Mouse (Mus musculus) MEL (cell line): ENCODE data around the gene Nrxn2. TPM values are rescaled to one million over a fixed set of nuclear protein-coding genes. Genes with fewer than 3 reads are reported as not detected.

ENCODE experiments used
- DNase-seq: peaks from one replicate; pipeline ENCODE4 v3.0.0; 2011; ENCODE audit warnings: low read depth, low spot score
- H3K27ac ChIP-seq: 2 replicates; pipeline ENCODE4 v1.5.1; 2012; ENCODE audit warnings: low read depth, mild to moderate bottlenecking, control low read depth, low read length, moderate library complexity; ENCODE audit not compliant: control insufficient read depth
- H3K27me3 ChIP-seq, 2 experiments: fragments of 150-350 bp in 1 of 2; sonication (generic) in 1 of 2; 2 replicates each; pipeline ENCODE4 v1.6.1; 2012; ENCODE audit warnings: low read length in 2 of 2, mild to moderate bottlenecking in 2 of 2, improper control_type of control experiment in 1 of 2, moderate library complexity in 1 of 2; ENCODE audit not compliant: insufficient read depth in 2 of 2, control insufficient read depth in 1 of 2
- H3K36me3 ChIP-seq, 2 experiments: 2 replicates each; pipeline ENCODE4 v1.6.1; 2012 to 2014; ENCODE audit warnings: low read length in 2 of 2, improper control_type of control experiment in 1 of 2, inconsistent platforms in 1 of 2, mild to moderate bottlenecking in 1 of 2; ENCODE audit not compliant: insufficient read depth in 2 of 2, control insufficient read depth in 1 of 2
- H3K4me1 ChIP-seq, 2 experiments: fragments of 150-350 bp in 1 of 2; sonication (generic) in 1 of 2; 2 replicates each; pipeline ENCODE4 v1.6.1; 2012; ENCODE audit warnings: low read length in 2 of 2, improper control_type of control experiment in 1 of 2, mild to moderate bottlenecking in 1 of 2; ENCODE audit not compliant: insufficient read depth in 2 of 2, control insufficient read depth in 1 of 2
- H3K4me3 ChIP-seq, 2 experiments: fragments of 150-350 bp in 1 of 2; sonication (generic) in 1 of 2; 2 replicates each; pipeline ENCODE4 v1.5.1; 2012; ENCODE audit warnings: low read depth in 2 of 2, low read length in 2 of 2, mild to moderate bottlenecking in 2 of 2, moderate library complexity in 2 of 2, control low read depth in 1 of 2, improper control_type of control experiment in 1 of 2; ENCODE audit not compliant: control insufficient read depth in 1 of 2, insufficient read depth in 1 of 2
- H3K79me2 ChIP-seq: 2 replicates; pipeline ENCODE4 v1.6.1; 2012; ENCODE audit warnings: mild to moderate bottlenecking, low read length, moderate library complexity; ENCODE audit not compliant: control insufficient read depth, poor library complexity, insufficient read depth
- H3K9ac ChIP-seq: 2 replicates; pipeline ENCODE4 v1.6.1; 2012; ENCODE audit warnings: low read depth, mild to moderate bottlenecking, control low read depth, low read length, moderate library complexity; ENCODE audit not compliant: control insufficient read depth, poor library complexity, severe bottlenecking
- H3K9me3 ChIP-seq: fragments of 150-350 bp; sonication (generic); replicated peaks from 2 replicates; pipeline ENCODE4 v1.6.1; 2012; ENCODE audit warnings: mild to moderate bottlenecking, low read length, improper control_type of control experiment, moderate library complexity; ENCODE audit not compliant: insufficient read depth
- BHLHE40 ChIP-seq: IDR thresholded peaks from 2 replicates; pipeline ENCODE4 v1.6.1; 2012; ENCODE audit warnings: low read depth, mild to moderate bottlenecking, inconsistent platforms, low read length, improper control_type of control experiment, borderline replicate concordance
- CHD1 ChIP-seq: IDR thresholded peaks from 2 replicates; pipeline ENCODE4 v1.6.1; 2012; ENCODE audit warnings: low read depth, mild to moderate bottlenecking, inconsistent platforms, low read length, improper control_type of control experiment
- CHD2 ChIP-seq: IDR thresholded peaks from 2 replicates; pipeline ENCODE4 v1.6.1; 2011; ENCODE audit warnings: low read length, improper control_type of control experiment
- CTCF ChIP-seq, 3 experiments: IDR thresholded peaks in 2 of 3; conservative IDR thresholded peaks in 1 of 3; 2 replicates each; pipeline ENCODE4 v1.5.1; 2011 to 2012; ENCODE audit warnings: low read length in 3 of 3, low read depth in 2 of 3, mild to moderate bottlenecking in 2 of 3, improper control_type of control experiment in 1 of 3, inconsistent platforms in 1 of 3, mixed read lengths in 1 of 3, moderate library complexity in 1 of 3; ENCODE audit not compliant: control insufficient read depth in 1 of 3, insufficient read depth in 1 of 3, poor library complexity in 1 of 3, severe bottlenecking in 1 of 3
- E2F4 ChIP-seq: IDR thresholded peaks from 2 replicates; pipeline ENCODE4 v1.6.1; 2011; ENCODE audit warnings: low read depth, low read length, improper control_type of control experiment, borderline replicate concordance
- ELF1 ChIP-seq: IDR thresholded peaks from 2 replicates; pipeline ENCODE4 v1.6.1; 2014; ENCODE audit warnings: low read depth, mild to moderate bottlenecking, inconsistent platforms, low read length, improper control_type of control experiment, moderate library complexity
- ETS1 ChIP-seq: IDR thresholded peaks from 2 replicates; pipeline ENCODE4 v1.6.1; 2012; ENCODE audit warnings: low read depth, mild to moderate bottlenecking, inconsistent platforms, low read length, improper control_type of control experiment, moderate library complexity
- GABPA ChIP-seq: IDR thresholded peaks from 2 replicates; pipeline ENCODE4 v1.6.1; 2012; ENCODE audit warnings: low read depth, mild to moderate bottlenecking, inconsistent platforms, low read length, improper control_type of control experiment, moderate library complexity
- GATA1 ChIP-seq: IDR thresholded peaks from 2 replicates; pipeline ENCODE4 v1.6.1; 2011; ENCODE audit warnings: low read depth, low read length, improper control_type of control experiment
- HCFC1 ChIP-seq: IDR thresholded peaks from 2 replicates; pipeline ENCODE4 v1.6.1; 2012; ENCODE audit warnings: low read depth, mild to moderate bottlenecking, inconsistent platforms, low read length, improper control_type of control experiment, moderate library complexity
- JUND ChIP-seq: IDR thresholded peaks from 2 replicates; pipeline ENCODE4 v1.6.1; 2011; ENCODE audit warnings: low read depth, mild to moderate bottlenecking, improper control_type of control experiment, low read length
- KAT2A ChIP-seq: conservative IDR thresholded peaks from 2 replicates; pipeline ENCODE4 v1.6.1; 2012; ENCODE audit warnings: low read depth, low read length, improper control_type of control experiment, inconsistent platforms
- MAX ChIP-seq: IDR thresholded peaks from 2 replicates; pipeline ENCODE4 v1.6.1; 2011; ENCODE audit warnings: low read length, improper control_type of control experiment
- MEF2A ChIP-seq: IDR thresholded peaks from 2 replicates; pipeline ENCODE4 v1.6.1; 2014; ENCODE audit warnings: low read depth, mild to moderate bottlenecking, inconsistent platforms, low read length, improper control_type of control experiment; ENCODE audit not compliant: poor library complexity, insufficient replicate concordance, severe bottlenecking; ENCODE audit errors: extremely low read depth
- POLR2A ChIP-seq, 2 experiments: IDR thresholded peaks; 2 replicates each; pipeline ENCODE4 v1.6.1; 2011 to 2012; ENCODE audit warnings: low read length in 2 of 2, mild to moderate bottlenecking in 2 of 2, control low read depth in 1 of 2, improper control_type of control experiment in 1 of 2, low read depth in 1 of 2, moderate library complexity in 1 of 2; ENCODE audit not compliant: control insufficient read depth in 1 of 2, insufficient read depth in 1 of 2, poor library complexity in 1 of 2
- POLR2AphosphoS2 ChIP-seq: IDR thresholded peaks from 2 replicates; pipeline ENCODE4 v1.6.1; 2011; ENCODE audit warnings: low read length, improper control_type of control experiment
- RAD21 ChIP-seq: IDR thresholded peaks from 2 replicates; pipeline ENCODE4 v1.6.1; 2011; ENCODE audit warnings: mild to moderate bottlenecking, low read depth, low read length, improper control_type of control experiment
- RCOR1 ChIP-seq: IDR thresholded peaks from 2 replicates; pipeline ENCODE4 v1.6.1; 2012; ENCODE audit warnings: low read depth, mild to moderate bottlenecking, inconsistent platforms, low read length, improper control_type of control experiment
- SMC3 ChIP-seq: IDR thresholded peaks from 2 replicates; pipeline ENCODE4 v1.6.1; 2011; ENCODE audit warnings: low read depth, low read length, improper control_type of control experiment
- TCF12 ChIP-seq: IDR thresholded peaks from 2 replicates; pipeline ENCODE4 v1.6.1; 2014; ENCODE audit warnings: low read depth, mild to moderate bottlenecking, inconsistent platforms, low read length, improper control_type of control experiment, moderate library complexity
- USF1 ChIP-seq: IDR thresholded peaks from 2 replicates; pipeline ENCODE4 v1.6.1; 2014; ENCODE audit warnings: low read depth, mild to moderate bottlenecking, inconsistent platforms, low read length, improper control_type of control experiment, moderate library complexity
- ZC3H11A ChIP-seq: IDR thresholded peaks from 2 replicates; pipeline ENCODE4 v1.6.1; 2012; ENCODE audit warnings: low read depth, mild to moderate bottlenecking, inconsistent platforms, low read length, improper control_type of control experiment
- polyA plus RNA-seq, 2 experiments: library from polyadenylated mRNA; stranded (reverse) in 1 of 2; unstranded in 1 of 2; fragments of >175 nt in 1 of 2; fragments of >200 nt in 1 of 2; gene quantifications; 2 replicates each; pipeline versions ENCODE4 v1.2.1 to v1.2.4; 2012; ENCODE audit warnings: low replicate concordance in 2 of 2, low read depth in 1 of 2; ENCODE audit not compliant: insufficient read length in 2 of 2, insufficient read depth in 1 of 2, missing spikeins in 1 of 2
- total RNA-seq: library from RNA; depleted of rRNA; stranded (reverse); fragments of 300-350 nt; gene quantifications from 2 replicates; pipeline ENCODE4 v1.2.3, GENCODE M21; 2012

Gene Nrxn2
- total and polyA plus RNA-seq, 3 experiments: 0.39 to 0.42 TPM; not detected in 1

DNA sequence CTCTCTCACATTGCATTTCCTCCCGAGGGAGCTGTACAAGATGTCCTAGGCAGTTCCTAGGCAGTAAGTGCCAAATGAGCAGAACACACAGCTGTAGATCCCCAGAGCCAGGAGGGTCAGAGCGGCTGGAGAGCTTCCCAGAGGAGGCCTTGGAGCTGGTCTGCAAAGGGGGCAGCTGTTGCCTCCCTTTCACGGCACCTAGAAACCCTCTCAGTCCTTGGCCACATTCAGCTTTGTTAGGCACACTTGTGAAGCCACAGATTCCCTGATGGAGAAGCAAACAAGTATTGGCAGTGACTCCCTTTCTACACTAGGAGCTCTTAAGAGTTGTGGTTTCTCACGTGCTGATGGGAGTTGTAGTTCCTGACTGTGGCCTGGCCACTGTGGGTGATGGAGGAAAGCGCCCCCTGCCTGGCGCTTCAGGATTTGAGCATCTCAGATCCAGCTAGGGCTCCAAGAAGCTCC lies 33.5 kb downstream of the Nrxn2 start:
- peak; percentile 90 for DNase-seq

DNA sequence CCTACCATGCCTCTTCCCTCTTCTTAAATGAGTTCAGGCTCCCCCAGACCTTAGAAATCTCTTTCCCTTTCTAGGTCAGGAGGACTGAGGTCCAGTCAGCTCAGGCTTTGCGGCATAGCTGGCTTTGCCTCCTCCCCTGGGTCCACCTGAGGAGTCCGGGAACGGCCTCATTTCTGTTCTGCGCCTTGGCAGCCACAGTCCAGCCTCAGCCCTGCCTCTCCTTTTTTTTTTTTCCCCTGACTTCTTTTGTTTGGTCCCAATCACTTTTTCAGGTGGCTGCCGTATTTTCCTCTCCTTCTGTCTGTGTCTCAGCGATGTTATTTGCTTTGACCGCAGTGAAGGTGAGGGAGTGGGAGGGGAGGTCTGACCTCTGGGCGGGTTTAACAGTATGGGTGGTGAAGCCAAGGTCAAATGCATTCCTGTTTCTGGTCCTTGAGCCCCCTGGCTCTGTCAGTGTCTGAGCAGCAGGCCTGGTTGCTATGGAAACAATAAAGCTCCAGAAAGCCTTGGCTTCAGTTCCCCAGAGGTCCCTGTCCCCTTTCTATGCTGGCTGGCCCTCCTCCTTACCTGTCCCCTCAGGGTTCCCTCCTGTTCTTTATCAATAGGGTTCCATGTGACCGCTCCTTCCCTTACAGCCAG lies 34.3 kb downstream of the Nrxn2 start:
- H3K4me1 ChIP-seq: peaks cover 3 to 9% of the 10 kb centered on the region in 2 experiments; a peak in 3 of 4 replicates
- DNase-seq: no peak
- TF ChIP-seq RCOR1 (no peak), ETS1 (no peak), KAT2A (no peak), POLR2A (IDR thresholded peaks at IDR 0.05; ENCODE audit: control insufficient read depth in 1 of 2, insufficient read depth in 1 of 2, low read depth in 1 of 2, low read length in 2 of 2, poor library complexity in 1 of 2) (no peak), GABPA (no peak), MAX (no peak), ELF1 (no peak), ZC3H11A (no peak), MEF2A (no peak), CHD1 (no peak), POLR2AphosphoS2 (no peak), E2F4 (no peak), USF1 (no peak), SMC3 (no peak), CHD2 (no peak), TCF12 (no peak)
- H3K79me2 ChIP-seq: no peaks in the 10 kb centered on the region
- no peaks in the 10 kb centered on the region for H3K9me3 ChIP-seq
- no peak overlapping the region for H3K27ac ChIP-seq
- H3K9ac ChIP-seq: no peak overlapping the region
- peaks cover 0 to 5% of the 10 kb centered on the region in 2 experiments; a peak in 2 of 4 replicates for H3K36me3 ChIP-seq
- no peaks in the 10 kb centered on the region for H3K27me3 ChIP-seq
- no peak overlapping the region for H3K4me3 ChIP-seq

More for the DNA sequence above, 33.5 kb downstream of the Nrxn2 start:
- Histone ChIP-seq H3K27ac (no peak overlapping the region), H3K4me3 (no peak overlapping the region), H3K36me3 (peaks cover 0 to 5% of the 10 kb centered on the region in 2 experiments; a peak in 2 of 4 replicates), H3K27me3 (no peaks in the 10 kb centered on the region), H3K79me2 (no peaks in the 10 kb centered on the region), H3K4me1 (peaks cover 3 to 9% of the 10 kb centered on the region in 2 experiments; a peak in 3 of 4 replicates), H3K9ac (no peak overlapping the region), H3K9me3 (no peaks in the 10 kb centered on the region)
- TF ChIP-seq RAD21 (peak; percentile 46), HCFC1 (peak; percentile 97), CTCF (IDR thresholded peaks at IDR 0.05 in 2 of 3, conservative IDR thresholded peaks at IDR 0.05 in 1 of 3; ENCODE audit: control insufficient read depth in 1 of 3, insufficient read depth in 1 of 3, low read depth in 2 of 3, low read length in 3 of 3, poor library complexity in 1 of 3, severe bottlenecking in 1 of 3) (peak; percentile 68 to 94 (median 85)), MEF2A (no peak), GATA1 (no peak), JUND (no peak), BHLHE40 (peak; percentile 81; the same call in 1 of the 2 replicates), ZC3H11A (no peak), SMC3 (peak; percentile 74)
